Mouse (Mus musculus) CD4-positive helper T cell, adult 2 months (primary cell): Measurements from ENCODE around the gene Tmc1.

Source experiments
- DNase-seq: peaks from one replicate; pipeline ENCODE4 v3.0.0-alpha.2; 2012; ENCODE audit warnings: low read depth, missing footprints, low spot score

Tmc1 gene

GRCm38 (mm10) chr19:20797558-20798101, 156.4 kb downstream of the Tmc1 start:
- DNase-seq: peak; percentile 14

- DNase-seq: no peak
Measured at GRCm38 (mm10) chr19:20796001-20796400, 158.0 kb downstream of the Tmc1 start.

- DNase-seq: no peak
Measured at GRCm38 (mm10) chr19:20794999-20795398, 159.0 kb downstream of the Tmc1 start.

GRCm38 (mm10) chr19:20792811-20793210, 161.2 kb downstream of the Tmc1 start:
- no peak for DNase-seq

- DNase-seq: no peak
Measured at GRCm38 (mm10) chr19:20787289-20787688, 166.7 kb downstream of the Tmc1 start.

- no peak for DNase-seq
Measured at GRCm38 (mm10) chr19:20775681-20776080, 178.3 kb downstream of the Tmc1 start.

- DNase-seq: no peak
Measured at GRCm38 (mm10) chr19:20773941-20774340, 180.1 kb downstream of the Tmc1 start.

GRCm38 (mm10) chr19:20764214-20764613, 189.8 kb downstream of the Tmc1 start:
- DNase-seq: no peak

- no peak for DNase-seq
Measured at GRCm38 (mm10) chr19:20761675-20762426, 192.2 kb downstream of the Tmc1 start.

- no peak for DNase-seq
Measured at GRCm38 (mm10) chr19:20761119-20761518, 192.9 kb downstream of the Tmc1 start.

GRCm38 (mm10) chr19:20744630-20745029, 209.4 kb downstream of the Tmc1 start:
- DNase-seq: no peak
